Mouse (Mus musculus) forelimb bud, embryonic 11.5 days (tissue): ENCODE data around the gene Pnpo.

Source experiments
- DNase-seq: peaks from one replicate; pipeline ENCODE4 v3.0.0-alpha.2; 2012; ENCODE audit warnings: low read depth, low spot score

Pnpo gene

DNA sequence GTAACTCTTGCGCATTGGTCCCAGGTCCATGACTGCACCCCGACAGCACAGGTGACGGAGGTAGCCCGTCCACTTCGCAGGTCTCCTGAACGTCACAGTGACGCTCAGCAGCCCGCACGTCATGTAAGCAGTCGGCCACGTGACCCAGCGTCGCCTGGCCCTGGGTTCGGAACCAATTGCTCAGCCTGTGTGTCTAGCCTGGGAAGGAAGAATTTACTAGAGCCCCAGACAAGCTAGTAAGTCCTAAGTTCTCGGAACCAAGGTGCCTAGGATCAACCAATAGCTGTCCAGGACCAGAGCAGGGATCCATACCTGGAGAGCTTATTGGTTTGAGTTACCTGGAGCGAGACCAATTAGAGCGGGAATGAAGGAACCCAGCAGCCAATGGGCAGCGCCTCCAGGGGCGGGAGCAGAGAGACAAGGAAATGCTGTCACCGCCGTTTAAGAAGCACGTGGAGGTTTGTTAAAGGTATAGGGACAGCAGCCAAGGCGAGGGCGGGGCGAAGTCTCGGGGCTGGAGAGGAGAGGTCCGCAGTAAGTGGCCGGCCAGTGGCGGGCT is at the start of gene Pnpo:
Gene Pnpo, minus strand, starts transcription at position 241 of the 559 bp plus-strand sequence.
- DNase-seq: peak; percentile 95

DNA sequence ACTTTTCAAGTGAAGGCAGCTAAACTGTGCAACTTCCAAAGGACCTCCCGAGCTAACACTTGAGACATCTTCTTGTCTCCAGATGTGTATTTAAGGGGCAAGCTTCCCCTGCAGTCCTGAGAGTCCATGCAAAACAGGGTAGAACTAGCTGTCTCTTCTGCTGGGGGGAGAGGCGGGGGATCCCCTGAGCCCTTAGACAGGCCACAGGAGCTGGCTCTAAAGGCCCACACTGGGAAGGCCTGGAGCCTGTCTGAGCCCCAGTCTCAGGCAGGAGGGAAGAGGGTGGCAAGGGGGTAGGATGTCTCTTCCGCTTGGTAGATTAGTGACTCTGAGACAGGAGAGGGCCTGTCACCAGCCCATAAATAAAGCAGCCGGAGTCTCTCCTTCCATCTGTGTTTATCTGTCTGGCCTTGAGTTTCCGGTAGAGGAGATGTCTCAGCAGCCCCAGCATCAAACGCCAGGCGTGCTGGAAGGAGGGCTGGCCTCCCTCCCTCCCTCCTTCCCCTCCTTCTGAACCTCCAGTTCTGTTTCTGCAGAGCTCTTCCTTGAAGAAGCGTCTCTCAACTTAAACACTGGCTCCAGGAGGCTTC is 49.0 kb upstream of the Pnpo start:
- DNase-seq: peak; percentile 3

DNA sequence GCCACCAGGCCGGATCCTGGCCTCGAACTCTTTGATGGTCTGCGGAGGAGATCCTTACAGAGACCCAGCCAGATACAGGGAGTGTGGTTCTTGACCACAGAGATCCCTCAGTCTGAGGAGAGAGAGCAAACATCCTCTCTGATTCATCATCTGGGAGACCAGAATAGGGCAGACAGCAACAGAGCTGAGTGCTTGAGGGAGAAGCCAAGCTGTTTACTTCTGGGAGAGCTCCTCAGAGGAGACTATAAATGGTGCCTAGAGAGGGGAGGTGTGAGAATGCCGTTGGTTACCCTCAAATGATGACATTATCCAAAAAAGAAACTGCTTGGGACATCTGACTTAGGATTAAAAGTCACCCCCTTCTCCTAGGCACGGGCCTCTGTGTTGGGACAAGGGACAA is 47.7 kb upstream of the Pnpo start:
- no peak for DNase-seq

DNA sequence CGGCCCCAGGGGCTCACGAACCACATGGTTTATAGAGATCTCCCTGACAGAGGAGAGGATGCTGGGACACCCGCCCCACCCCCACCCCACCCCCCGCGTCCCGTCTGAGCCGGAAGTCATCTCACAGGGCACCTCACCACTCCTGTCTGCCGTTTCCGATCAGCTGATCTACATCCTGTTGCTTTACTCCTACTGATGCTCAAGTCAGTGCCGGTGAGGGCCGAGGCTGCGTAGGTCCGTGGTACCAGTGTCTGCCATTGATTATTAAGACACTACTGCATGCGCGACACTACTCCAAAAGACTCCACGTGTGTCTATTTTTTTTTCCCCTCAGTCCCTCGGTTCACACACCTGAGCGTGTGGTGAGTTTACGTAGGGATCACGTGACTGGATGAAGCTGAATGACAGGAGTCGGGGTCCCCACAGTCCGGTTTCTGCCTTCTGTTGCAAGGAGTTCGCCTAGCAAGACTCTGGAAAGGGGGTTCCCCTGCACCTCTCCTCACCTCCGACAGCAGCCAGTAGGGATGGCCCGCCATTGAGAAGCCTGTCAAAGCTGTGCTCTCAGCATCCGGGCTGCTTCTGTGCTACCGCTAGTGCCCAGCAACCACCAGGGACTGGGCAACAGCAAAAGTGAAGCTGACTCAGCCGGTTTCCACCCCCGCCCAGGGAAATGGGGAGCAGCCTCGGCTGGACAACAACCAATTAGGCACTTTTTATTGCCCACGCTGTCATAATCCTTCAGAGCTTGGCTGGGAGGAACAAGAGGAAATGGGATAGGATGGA is 44.3 kb upstream of the Pnpo start:
- DNase-seq: peak; percentile 20

DNA sequence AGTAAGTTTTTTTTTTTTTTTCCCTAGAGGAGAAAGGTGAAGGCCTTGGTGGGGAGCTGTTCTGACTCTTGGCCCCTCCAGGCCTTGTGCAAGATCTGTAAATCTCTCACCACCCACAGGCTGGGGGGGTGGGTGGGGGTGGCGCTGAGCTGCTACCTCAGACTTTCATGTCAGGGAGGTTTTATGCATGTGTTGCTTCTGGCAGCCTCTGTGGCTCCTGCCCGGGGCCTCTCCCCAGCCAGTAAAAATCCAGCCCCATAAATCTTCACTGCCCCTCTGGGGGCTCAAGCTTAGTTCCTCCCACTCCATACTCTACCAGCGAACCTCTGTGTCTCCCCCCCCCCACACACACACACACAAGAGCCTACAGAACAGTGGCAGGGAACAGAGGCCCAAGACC is 42.7 kb upstream of the Pnpo start:
- peak; percentile 23 for DNase-seq

DNA sequence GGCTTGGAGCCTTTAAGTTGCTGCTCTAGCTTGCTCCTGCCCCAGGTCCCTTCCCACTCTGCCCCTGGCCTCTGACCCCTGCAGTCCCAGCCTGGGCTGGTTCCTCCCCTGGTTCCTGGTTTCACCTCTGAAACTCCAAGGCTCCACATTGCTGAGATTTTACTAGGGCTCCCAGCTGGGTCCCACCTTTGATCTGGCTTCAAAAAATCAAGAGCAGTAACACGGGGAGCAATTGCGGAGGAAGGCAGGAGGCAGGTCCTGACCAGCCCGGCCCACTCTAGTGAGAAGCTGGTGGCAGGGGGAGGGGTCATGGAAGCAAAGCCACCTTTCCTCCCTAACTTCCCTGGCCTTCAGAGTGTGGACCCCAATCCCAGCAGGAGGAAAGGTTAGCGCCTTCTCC is 41.1 kb upstream of the Pnpo start:
- peak; percentile 25 for DNase-seq

DNA sequence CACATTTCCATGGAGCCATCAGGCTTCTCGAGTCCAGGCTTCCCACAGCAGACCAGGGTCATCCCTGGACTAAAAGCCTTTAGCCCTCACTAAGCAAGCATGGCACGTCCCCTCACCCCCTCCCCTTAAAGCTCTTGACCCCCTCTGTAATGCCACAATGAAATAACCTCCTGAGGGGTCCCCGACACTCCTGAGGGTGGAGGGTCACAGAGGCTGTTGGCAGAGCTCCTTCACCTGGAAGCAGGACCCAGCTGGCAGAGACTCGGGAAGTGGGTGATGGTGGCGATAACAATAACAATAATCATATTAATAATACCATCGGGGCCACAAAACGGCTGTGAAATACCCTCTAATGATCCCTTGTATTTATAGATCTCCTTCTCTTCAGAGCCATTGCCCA is 39.1 kb upstream of the Pnpo start, which contains the start of gene Sp2:
Gene Sp2, minus strand, starts transcription at position 101 of the 400 bp plus-strand sequence.
- no peak for DNase-seq

DNA sequence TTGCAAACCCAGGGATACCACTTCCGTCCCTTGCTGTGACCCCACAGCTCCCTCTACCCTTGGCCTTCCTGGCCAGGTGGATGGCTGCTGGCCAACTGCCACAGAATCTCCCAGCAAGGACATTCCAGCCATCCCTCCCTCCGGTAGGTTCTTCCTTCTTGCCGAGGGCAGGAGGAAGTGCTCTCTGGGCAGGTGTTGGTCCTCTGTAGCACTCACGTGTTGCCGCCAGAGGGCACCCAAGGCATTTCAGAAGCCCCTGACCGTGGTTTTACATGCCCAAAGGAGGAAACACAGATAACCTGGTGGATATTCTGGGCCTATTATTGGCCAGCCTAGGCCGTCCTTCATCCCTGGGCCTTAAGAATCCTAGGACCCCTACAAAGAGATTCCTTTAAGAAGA is 38.6 kb upstream of the Pnpo start:
- peak; percentile 84 for DNase-seq

DNA sequence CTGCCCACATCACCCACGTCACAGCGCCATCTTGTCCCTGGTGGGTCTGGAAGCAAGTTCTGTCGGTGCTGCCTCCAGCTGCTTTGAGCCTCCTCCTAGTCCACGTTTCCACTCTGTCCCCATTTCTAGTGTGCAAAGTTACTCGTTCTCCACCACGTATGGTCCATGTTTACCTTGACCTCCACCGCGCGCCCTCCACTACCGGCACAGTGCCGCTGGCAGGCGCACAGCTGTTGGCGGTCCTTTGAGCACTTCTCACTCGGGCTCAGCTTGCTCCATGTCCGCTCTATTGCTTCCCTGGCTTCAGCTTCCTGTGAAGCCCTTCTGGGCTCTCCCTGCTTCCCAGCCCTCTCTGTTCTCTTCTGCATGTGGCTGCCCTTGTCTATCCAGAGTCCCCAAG is 37.7 kb upstream of the Pnpo start:
- no peak for DNase-seq

DNA sequence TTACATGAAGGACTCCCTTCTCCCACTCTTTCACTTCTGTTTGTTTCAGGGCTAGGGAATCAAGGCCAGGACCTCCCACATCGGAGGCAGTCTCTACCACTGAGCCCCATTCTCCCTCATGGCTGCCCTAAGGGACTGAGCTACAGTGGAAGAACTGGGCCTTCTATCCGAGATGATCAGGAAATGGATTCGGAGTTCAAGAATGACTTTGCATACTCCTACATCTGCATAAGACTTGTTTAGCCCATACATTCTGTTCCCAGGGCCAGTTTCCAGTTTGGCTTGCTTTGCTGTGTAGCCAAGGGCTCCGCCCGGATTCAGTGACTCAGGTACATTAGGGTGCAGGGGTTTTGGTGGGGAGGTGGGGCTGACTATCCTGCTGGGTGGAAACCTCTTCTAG is 36.2 kb upstream of the Pnpo start:
- DNase-seq: no peak

DNA sequence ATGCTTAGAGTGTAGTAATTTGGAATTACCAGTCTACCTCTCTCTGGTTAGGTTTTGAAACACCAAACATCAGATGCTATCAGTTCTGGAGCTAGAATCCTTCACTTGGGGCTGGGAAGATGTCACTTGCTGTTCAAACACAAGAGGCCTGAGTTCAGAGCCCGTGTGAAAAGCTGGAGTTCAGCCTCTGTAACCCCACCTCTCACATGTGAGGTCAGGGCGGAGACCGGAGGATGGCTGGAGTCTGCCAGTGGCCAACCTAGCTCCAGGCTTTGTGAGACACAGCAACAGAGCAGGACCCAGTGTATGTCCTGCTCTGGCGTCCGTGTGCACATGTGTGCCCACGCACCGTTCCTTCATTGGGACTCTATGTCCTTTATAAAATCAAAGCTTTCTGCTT is 35.5 kb upstream of the Pnpo start:
- no peak for DNase-seq

DNA sequence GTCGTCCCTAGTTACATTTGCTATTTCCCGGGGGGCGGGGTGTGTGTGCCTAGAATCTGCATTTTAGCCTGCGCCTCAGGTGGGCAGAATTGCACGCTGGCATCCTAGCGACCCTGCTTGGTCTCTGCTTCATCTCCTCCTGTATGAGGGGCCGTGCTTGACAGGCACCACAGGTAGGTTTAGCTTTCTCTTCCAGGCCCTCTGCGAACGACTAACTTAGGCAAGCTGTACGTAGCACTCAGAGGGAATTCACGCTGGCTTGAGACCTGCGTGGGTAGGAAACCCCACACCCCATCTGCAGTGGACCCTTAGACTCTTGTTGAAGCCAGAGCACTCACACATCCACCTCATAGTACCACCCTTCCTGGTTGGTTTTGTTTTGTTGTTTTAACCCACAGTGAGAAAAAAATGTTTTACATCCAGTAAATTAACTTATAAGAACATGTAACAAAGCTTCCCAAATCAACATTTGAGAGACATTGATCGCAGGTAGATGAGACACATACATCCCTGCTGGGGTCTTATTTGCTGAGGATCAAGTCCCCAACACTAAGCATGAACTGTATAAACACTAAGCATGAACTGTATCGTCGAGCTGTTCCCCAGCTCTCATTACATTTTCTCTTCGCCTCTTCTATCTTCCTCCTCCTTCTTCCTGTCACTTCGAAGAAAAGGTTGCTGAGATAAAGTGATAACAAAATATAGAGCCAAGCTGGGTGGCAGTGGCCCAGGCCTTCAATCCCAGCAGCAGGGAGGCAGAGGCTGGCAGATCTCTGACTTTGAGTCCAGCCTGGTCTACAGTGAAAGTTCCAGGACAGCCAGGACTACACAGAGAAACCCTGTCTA is 34.8 kb upstream of the Pnpo start:
- DNase-seq: no peak

DNA sequence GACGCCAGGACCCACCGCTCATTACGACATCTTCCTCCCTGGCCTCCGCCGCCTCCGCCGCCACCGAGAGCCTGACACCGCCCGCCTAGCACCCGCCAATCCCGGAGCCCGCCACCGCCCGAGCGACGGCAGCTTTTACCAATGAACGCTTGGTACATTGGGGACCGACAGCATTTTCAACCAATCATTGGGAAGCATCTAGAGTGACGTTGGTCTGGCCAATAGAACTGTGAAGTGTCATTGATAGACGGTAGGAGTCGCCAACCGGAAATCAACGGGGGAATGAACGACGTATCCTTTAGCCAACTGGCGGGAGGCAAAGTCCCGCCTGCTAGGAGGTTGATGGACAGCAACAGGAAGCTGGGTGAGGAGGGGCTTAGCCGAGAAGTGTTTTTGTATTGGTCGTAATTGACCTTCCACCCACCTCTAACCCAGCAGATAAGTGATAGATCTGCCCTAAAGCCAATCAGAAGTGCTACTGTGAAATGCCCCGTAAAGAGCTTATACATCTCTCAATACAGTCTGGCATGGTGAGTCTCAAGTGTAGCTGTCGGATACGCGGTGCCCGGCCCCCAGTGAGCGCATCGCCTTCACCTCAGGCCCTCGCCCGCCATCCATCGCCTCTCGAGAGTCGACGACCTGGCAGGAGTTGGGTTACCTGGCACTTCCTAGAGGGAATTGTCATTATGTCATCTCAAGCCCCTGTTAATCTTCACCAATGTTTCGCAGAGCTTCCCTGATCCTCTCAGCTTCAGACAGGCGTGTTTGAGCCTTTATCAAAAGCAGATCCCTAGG is 34.0 kb upstream of the Pnpo start:
- DNase-seq: peak; percentile 100

DNA sequence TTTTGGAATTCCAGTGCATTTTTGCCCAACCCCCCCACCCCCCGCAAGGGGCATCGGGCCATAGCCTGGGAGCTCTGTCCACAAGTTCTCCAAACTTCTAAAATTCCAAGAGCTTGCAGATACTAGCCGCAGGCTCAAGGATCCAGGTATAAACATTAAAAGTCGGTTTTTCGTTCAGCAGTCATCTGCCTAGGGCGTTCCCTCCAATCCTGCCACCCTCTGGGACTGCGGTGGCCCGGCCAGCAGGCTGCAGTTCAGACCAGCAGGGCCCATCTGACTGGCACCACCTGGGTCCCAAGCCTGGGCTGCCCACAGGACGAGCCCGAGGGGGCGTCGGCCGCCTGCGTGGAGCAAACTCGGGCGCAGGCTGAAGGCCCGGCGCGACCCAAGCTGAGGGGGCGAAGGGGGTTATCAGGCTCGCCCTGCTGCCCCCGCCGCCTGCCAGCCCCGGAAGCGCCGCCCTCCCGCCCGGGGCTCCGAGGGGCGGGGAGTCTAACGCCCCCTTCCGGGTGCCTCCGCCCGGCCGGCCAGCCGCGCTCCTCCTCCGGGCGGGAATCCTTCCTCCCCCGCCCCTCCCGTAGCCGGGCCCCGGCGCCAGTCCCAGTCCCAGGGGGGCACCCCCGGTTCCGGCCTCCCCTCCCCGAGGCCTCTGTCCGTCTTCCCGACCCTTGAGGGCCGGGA is 33.3 kb upstream of the Pnpo start:
- peak; percentile 73 for DNase-seq

DNA sequence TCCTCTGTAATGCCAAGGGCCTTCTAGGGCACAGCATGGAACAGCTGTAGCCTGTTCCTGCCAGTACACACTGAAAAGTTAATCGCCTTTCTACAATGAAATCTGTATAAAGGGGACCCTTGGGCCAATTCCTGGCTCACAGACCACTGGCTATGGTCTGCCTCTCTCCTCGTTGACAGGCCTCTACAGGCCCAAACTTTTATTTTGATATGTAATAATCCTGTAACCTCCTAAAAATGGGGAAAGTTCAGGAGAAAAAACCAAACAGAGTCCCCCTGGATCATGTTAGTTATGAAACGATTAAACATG is 32.5 kb upstream of the Pnpo start:
- DNase-seq: no peak

DNA sequence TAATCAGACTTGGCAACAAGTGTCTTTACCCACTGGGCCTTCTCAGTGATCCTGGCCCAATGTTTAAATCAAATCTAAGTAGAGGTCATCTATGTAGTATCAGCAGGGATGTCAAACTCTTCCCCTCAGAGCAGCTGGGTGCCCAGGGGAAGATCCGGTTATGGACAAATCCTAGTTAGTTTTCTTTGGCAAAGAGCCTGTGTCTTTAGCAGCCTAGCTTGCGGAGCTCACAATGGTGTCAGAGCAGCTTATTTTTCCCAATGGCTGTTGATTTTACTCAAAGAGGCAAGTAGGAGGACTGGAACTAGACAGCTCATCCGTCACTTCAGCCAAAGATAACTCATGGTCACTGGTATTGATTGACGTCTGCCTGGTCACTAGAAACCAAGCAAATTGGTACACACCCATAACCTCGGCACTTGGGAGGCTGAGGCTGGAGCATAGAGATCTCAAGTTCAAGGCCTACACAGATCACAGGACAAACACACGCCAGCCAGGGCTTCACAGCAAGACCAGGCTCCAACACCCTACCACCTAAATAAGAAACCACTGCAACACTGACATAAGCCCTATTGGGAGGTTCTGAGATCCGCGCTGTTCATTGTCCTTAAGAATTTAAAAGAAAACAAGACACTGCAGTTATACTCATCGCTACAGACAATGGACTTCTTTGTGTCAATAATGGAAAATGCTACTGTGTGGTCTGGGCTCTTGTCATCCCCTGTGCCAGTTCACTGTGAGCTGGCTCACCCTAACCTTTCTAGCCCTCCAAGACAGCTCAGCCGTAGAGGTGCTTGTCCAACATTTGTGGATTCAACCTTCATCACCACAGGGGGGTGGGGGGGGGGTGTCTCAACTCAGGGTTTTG is 32.0 kb upstream of the Pnpo start:
- no peak for DNase-seq

DNA sequence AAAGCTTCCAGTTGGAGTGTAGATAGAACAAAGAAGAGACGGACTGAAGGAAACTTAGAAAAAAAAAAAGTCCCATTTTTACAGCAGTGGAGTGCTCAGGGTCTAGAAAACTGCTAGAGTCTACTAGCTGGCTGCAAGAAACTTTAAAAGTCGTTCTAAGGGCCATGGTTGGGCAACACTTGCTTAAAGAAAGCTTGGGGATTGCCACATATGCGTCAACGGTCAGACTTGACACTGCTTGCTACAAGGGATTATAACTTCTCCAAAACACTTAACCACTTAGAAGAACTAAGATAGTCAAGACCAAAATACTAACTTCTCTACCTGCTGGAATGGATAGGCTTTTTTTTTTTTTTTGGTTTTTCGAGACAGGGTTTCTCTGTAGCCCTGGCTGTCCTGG is 31.0 kb upstream of the Pnpo start:
- no peak for DNase-seq

DNA sequence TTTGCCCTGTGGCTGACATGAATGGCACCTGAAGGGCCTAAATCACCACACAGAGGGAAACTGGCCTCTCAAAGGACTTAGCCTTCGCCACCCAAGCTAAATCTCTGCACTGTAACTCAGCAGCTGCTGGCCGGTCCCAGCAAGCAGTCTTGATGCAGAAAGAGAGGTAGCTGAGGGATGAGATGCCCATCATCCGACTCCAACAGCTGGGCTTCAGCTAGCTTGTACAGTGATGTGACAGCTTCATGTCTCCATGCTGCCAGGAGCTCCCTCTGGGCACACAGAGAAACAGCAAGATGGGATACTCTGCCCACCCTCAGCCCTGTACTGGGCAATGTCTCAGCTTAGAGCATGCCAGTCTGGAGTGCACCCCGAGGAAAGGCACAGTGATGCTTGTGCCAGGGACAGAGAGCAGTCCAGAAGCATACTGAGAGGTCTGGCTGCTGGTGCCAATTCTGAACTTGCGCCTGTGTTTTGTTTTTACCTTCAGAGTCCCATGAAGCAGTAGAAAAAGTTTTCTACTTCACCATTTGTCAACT is 29.7 kb upstream of the Pnpo start:
- DNase-seq: no peak

DNA sequence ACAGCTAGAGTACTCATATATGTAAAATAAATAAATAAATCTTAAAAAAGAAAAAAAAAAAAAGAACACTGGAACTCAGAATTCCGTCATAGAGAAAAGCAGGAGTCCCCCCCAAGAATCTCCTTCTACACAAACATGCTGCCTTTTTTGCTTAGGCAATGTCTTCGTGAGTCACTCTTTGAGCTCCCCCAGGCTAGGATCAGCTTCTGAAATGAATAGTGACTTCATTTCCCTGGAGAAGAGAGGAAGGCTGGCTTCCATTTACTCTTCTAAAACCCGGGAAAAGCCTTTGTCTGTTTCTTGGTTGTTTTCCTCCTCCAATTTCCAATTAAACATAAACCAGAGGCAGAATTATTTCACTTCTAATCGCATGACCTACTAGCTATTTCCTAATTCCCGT is 29.1 kb upstream of the Pnpo start:
- no peak for DNase-seq

DNA sequence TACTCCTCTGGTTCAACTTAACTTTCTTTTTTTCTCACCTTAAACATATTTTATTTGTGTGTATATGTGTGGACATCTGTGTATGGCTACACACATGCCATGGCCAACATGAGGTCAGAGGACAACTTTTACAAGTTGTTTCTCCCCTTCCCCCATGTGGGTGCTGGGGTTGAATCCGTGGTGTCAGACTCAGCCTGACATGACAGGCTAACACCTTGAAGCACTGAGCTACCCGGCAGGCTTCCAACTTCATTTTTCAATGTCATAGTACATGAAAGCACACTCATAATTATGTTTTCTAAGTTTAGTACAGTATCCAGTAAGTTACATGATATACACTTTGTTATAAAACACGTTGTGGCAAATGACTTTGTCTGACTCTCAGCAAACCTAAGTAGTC is 26.6 kb upstream of the Pnpo start:
- DNase-seq: no peak
